Mouse (Mus musculus): ENCODE results near the gene Angel2. TPM values are rescaled to one million over a fixed set of nuclear protein-coding genes. Genes with fewer than 3 reads are reported as not detected.

Angel2 gene
- total and polyA plus RNA-seq, 3 experiments = 25.1 to 33.7 TPM; not detected in 1

- H3K9me3 ChIP-seq (replicated peaks; ENCODE audit: insufficient read depth, low read length) = no peaks in the 10 kb centered on the region
- H3K36me3 ChIP-seq (ENCODE audit: control insufficient read depth in 1 of 2, insufficient read depth in 2 of 2, low read length in 2 of 2) = peaks cover 0 to 6% of the 10 kb centered on the region in 2 experiments; a peak in 2 of 4 replicates
- TF ChIP-seq MAX (IDR thresholded peaks at IDR 0.05; ENCODE audit: low read length) (no peak), TBP (IDR thresholded peaks at IDR 0.05; ENCODE audit: low read depth, low read length) (peak; percentile 83), EP300 (IDR thresholded peaks at IDR 0.05; ENCODE audit: low read depth in 1 of 2, low read length in 2 of 2) (peak in 1 of 2 experiments; percentile 8; a peak in 1 of 4 replicates), KAT2A (conservative IDR thresholded peaks at IDR 0.05; ENCODE audit: low read depth, low read length) (no peak), GATA1 (IDR thresholded peaks at IDR 0.05; ENCODE audit: low read depth, low read length) (peak; percentile 66; the same call in 1 of the 2 replicates), MXI1 (IDR thresholded peaks at IDR 0.05; ENCODE audit: low read depth, low read length) (peak; percentile 84), SIN3A (IDR thresholded peaks at IDR 0.05; ENCODE audit: low read length) (peak; percentile 72), MAZ (IDR thresholded peaks at IDR 0.05; ENCODE audit: low read depth, low read length) (no peak), ETS1 (IDR thresholded peaks at IDR 0.05; ENCODE audit: low read depth, low read length) (peak; percentile 35), TCF12 (IDR thresholded peaks at IDR 0.05; ENCODE audit: low read depth, low read length) (0 out of 2 replicates have a peak, but pooled peaks have one; percentile 4)
- H3K9ac ChIP-seq (ENCODE audit: control insufficient read depth, low read depth, low read length, poor library complexity, severe bottlenecking) = peak overlapping the region; percentile 49
- no peaks in the 10 kb centered on the region for H3K79me2 ChIP-seq (ENCODE audit: control insufficient read depth, insufficient read depth, low read length, poor library complexity)
- peak; percentile 81 for DNase-seq (ENCODE audit: low read depth, low spot score)
- peak overlapping the region in 1 of 2 experiments; percentile 27; a peak in 2 of 4 replicates for H3K4me3 ChIP-seq (ENCODE audit: control insufficient read depth in 1 of 2, insufficient read depth in 1 of 2, low read depth in 2 of 2, low read length in 2 of 2)
- H3K27me3 ChIP-seq (ENCODE audit: control insufficient read depth in 1 of 2, insufficient read depth in 2 of 2, low read length in 2 of 2) = no peaks in the 10 kb centered on the region
- peaks cover 3 to 18% of the 10 kb centered on the region in 2 experiments; a peak in 3 of 4 replicates for H3K4me1 ChIP-seq (ENCODE audit: control insufficient read depth in 1 of 2, insufficient read depth in 2 of 2, low read length in 2 of 2)
- peak overlapping the region; percentile 68 for H3K27ac ChIP-seq (ENCODE audit: control insufficient read depth, low read depth, low read length)
These were observed 47.0 kb downstream of the Angel2 start for GRCm38 (mm10) chr1:190971708-190972610.

GRCm38 (mm10) chr1:190972612-190973192, 47.8 kb downstream of the Angel2 start:
- TF ChIP-seq NRF1 (IDR thresholded peaks at IDR 0.05; ENCODE audit: insufficient read depth, low read depth, low read length, poor library complexity, severe bottlenecking) = no peak
- no peak for TF ChIP-seq GATA1 (IDR thresholded peaks at IDR 0.05; ENCODE audit: low read depth, low read length)
- TF ChIP-seq MAFK (IDR thresholded peaks at IDR 0.05; ENCODE audit: borderline replicate concordance, low read depth, low read length) = no peak
- TF ChIP-seq UBTF (IDR thresholded peaks at IDR 0.05; ENCODE audit: borderline replicate concordance, insufficient read depth, low read depth, low read length) = no peak
- no peak for TF ChIP-seq USF2 (IDR thresholded peaks at IDR 0.05; ENCODE audit: borderline replicate concordance in 1 of 2, insufficient read depth in 1 of 2, low read depth in 1 of 2, low read length in 2 of 2)
- no peak for TF ChIP-seq E2F4 (IDR thresholded peaks at IDR 0.05; ENCODE audit: borderline replicate concordance, low read depth, low read length)
- TF ChIP-seq CTCF (IDR thresholded peaks at IDR 0.05 in 2 of 3, conservative IDR thresholded peaks at IDR 0.05 in 1 of 3; ENCODE audit: control insufficient read depth in 1 of 3, insufficient read depth in 1 of 3, low read depth in 2 of 3, low read length in 3 of 3, poor library complexity in 1 of 3, severe bottlenecking in 1 of 3) = no peak
- TF ChIP-seq SMC3 (IDR thresholded peaks at IDR 0.05; ENCODE audit: low read depth, low read length) = no peak
- no peak for TF ChIP-seq HCFC1 (IDR thresholded peaks at IDR 0.05; ENCODE audit: low read depth, low read length)
- no peak for TF ChIP-seq ZC3H11A (IDR thresholded peaks at IDR 0.05; ENCODE audit: low read depth, low read length)
- TF ChIP-seq MYB (IDR thresholded peaks at IDR 0.05; ENCODE audit: low read depth, low read length) = no peak
- TF ChIP-seq ELF1 (IDR thresholded peaks at IDR 0.05; ENCODE audit: low read depth, low read length) = no peak
- no peak for TF ChIP-seq SIN3A (IDR thresholded peaks at IDR 0.05; ENCODE audit: low read length)
- no peak for TF ChIP-seq USF1 (IDR thresholded peaks at IDR 0.05; ENCODE audit: low read depth, low read length)
- no peak for TF ChIP-seq MEF2A (IDR thresholded peaks at IDR 0.05; ENCODE audit: extremely low read depth, insufficient replicate concordance, low read depth, low read length, poor library complexity, severe bottlenecking)
- TF ChIP-seq ZKSCAN1 (IDR thresholded peaks at IDR 0.05; ENCODE audit: low read depth, low read length) = no peak
- no peaks in the 10 kb centered on the region for H3K27me3 ChIP-seq (ENCODE audit: control insufficient read depth in 1 of 2, insufficient read depth in 2 of 2, low read length in 2 of 2)
- H3K9ac ChIP-seq (ENCODE audit: control insufficient read depth, low read depth, low read length, poor library complexity, severe bottlenecking) = no peak overlapping the region

More at GRCm38 (mm10) chr1:190972612-190973192, 47.8 kb downstream of the Angel2 start:
- peaks cover 0 to 6% of the 10 kb centered on the region in 2 experiments; a peak in 2 of 4 replicates for H3K36me3 ChIP-seq (ENCODE audit: control insufficient read depth in 1 of 2, insufficient read depth in 2 of 2, low read length in 2 of 2)
- DNase-seq (ENCODE audit: low read depth, low spot score) = no peak
- no peak overlapping the region for H3K4me3 ChIP-seq (ENCODE audit: control insufficient read depth in 1 of 2, insufficient read depth in 1 of 2, low read depth in 2 of 2, low read length in 2 of 2)
- H3K9me3 ChIP-seq (replicated peaks; ENCODE audit: insufficient read depth, low read length) = no peaks in the 10 kb centered on the region
- H3K79me2 ChIP-seq (ENCODE audit: control insufficient read depth, insufficient read depth, low read length, poor library complexity) = no peaks in the 10 kb centered on the region
- H3K27ac ChIP-seq (ENCODE audit: control insufficient read depth, low read depth, low read length) = no peak overlapping the region; the same call in 1 of the 2 replicates
- H3K4me1 ChIP-seq (ENCODE audit: control insufficient read depth in 1 of 2, insufficient read depth in 2 of 2, low read length in 2 of 2) = peaks cover 3 to 18% of the 10 kb centered on the region in 2 experiments; a peak in 3 of 4 replicates

Data from MEL (cell line).